Mouse (Mus musculus): ENCODE measurements at regions not wholly inside any gene's neighbourhood (a gene's known extent, or its start where the extent isn't known, plus 50 kb on each side); places are given as distances from the start of the nearest gene placed in this dataset.

GRCm38 (mm10) chr14:61753421-61753820 is 146.2 kb downstream of the Kcnrg start:
- Histone ChIP-seq H3K36me3 (replicated peaks in 1 of 2; ENCODE audit: control insufficient read depth in 1 of 2, insufficient read depth in 1 of 2, low read length in 1 of 2) (no peaks in the 10 kb centered on the region), H3K9ac (ENCODE audit: insufficient read depth, low read depth) (no peak overlapping the region), H3K9me3 (replicated peaks; ENCODE audit: low read length) (no peaks in the 10 kb centered on the region), H3K4me2 (ENCODE audit: insufficient read depth, low read depth, poor library complexity, severe bottlenecking) (no peak overlapping the region), H3K27ac (ENCODE audit: insufficient read depth, low read depth) (no peak overlapping the region), H3K4me1 (ENCODE audit: control insufficient read depth in 1 of 2, insufficient read depth in 2 of 2) (peaks cover 3 to 12% of the 10 kb centered on the region in 2 experiments; a peak in 3 of 4 replicates), H3K79me2 (replicated peaks; ENCODE audit: control insufficient read depth, extremely low read depth, insufficient read depth, poor library complexity, severe bottlenecking) (no peaks in the 10 kb centered on the region), H3K4me3 (replicated peaks in 1 of 3; ENCODE audit: low read depth in 2 of 3, low read length in 2 of 3, poor library complexity in 1 of 3) (no peak overlapping the region), H3K27me3 (replicated peaks) (no peaks in the 10 kb centered on the region)
- DNase-seq (ENCODE audit: extremely low read depth), result no peak
- TF ChIP-seq TCF12 (IDR thresholded peaks at IDR 0.05; ENCODE audit: low read depth, low read length), result no peak
- TF ChIP-seq MXI1 (IDR thresholded peaks at IDR 0.05; ENCODE audit: low read depth, low read length), result no peak
- no peak for TF ChIP-seq RAD21 (IDR thresholded peaks at IDR 0.05; ENCODE audit: low read depth, low read length)
- TF ChIP-seq EP300 (IDR thresholded peaks at IDR 0.05; ENCODE audit: low read length), result no peak
- no peak for TF ChIP-seq UBTF (IDR thresholded peaks at IDR 0.05; ENCODE audit: low read depth, low read length)
- TF ChIP-seq POLR2AphosphoS2 (IDR thresholded peaks at IDR 0.05; ENCODE audit: low read depth, low read length), result no peak
- no peak for TF ChIP-seq GABPA (IDR thresholded peaks at IDR 0.05; ENCODE audit: insufficient replicate concordance, low read depth, low read length)
- no peak for TF ChIP-seq HCFC1 (IDR thresholded peaks at IDR 0.05; ENCODE audit: low read depth, low read length)
- TF ChIP-seq SMC3 (IDR thresholded peaks at IDR 0.05; ENCODE audit: low read depth, low read length), result no peak
- no peak for TF ChIP-seq NRF1 (IDR thresholded peaks at IDR 0.05; ENCODE audit: low read depth, low read length)
- TF ChIP-seq CHD1 (IDR thresholded peaks at IDR 0.05; ENCODE audit: low read depth, low read length), result no peak
- TF ChIP-seq MEF2A (IDR thresholded peaks at IDR 0.05; ENCODE audit: borderline replicate concordance, low read depth, low read length), result no peak
- TF ChIP-seq ZKSCAN1 (IDR thresholded peaks at IDR 0.05; ENCODE audit: borderline replicate concordance, low read depth, low read length), result no peak
- TF ChIP-seq SIN3A (IDR thresholded peaks at IDR 0.05; ENCODE audit: low read length), result no peak
- no peak for TF ChIP-seq NELFE (IDR thresholded peaks at IDR 0.05; ENCODE audit: low read depth, low read length)
- TF ChIP-seq ZC3H11A (IDR thresholded peaks at IDR 0.05; ENCODE audit: low read depth, low read length), result no peak
- no peak for TF ChIP-seq ELF1 (IDR thresholded peaks at IDR 0.05; ENCODE audit: low read depth, low read length)
- dilution Hi-C loops (cut with MboI; ENCODE audit: extremely low pct_ligation_motif_present, extremely low pct_unique_long_range_greater_than_20kb, low sequenced_read_pairs) (no loop called here), in situ Hi-C loops (cut with MboI; ENCODE audit: low pct_ligation_motif_present, low pct_unique_long_range_greater_than_20kb, low sequenced_read_pairs) (no loop called here)

GRCm38 (mm10) chr14:61756651-61757050 is 149.4 kb downstream of the Kcnrg start:
- no peak overlapping the region for H3K27ac ChIP-seq (ENCODE audit: insufficient read depth, low read depth)
- no peak for DNase-seq (ENCODE audit: extremely low read depth)
- no peaks in the 10 kb centered on the region for H3K9me3 ChIP-seq (replicated peaks; ENCODE audit: low read length)
- H3K4me1 ChIP-seq (ENCODE audit: control insufficient read depth in 1 of 2, insufficient read depth in 2 of 2), result peaks cover 3 to 12% of the 10 kb centered on the region in 2 experiments; a peak in 3 of 4 replicates
- dilution Hi-C loops (cut with MboI; ENCODE audit: extremely low pct_ligation_motif_present, extremely low pct_unique_long_range_greater_than_20kb, low sequenced_read_pairs), result no loop called here
- TF ChIP-seq MYC (IDR thresholded peaks at IDR 0.05; ENCODE audit: low read depth, low read length), result no peak
- no peak for TF ChIP-seq GABPA (IDR thresholded peaks at IDR 0.05; ENCODE audit: insufficient replicate concordance, low read depth, low read length)
- TF ChIP-seq BHLHE40 (IDR thresholded peaks at IDR 0.05; ENCODE audit: low read depth, low read length), result no peak
- no peak for TF ChIP-seq CHD2 (IDR thresholded peaks at IDR 0.05; ENCODE audit: low read length)
- no peak for TF ChIP-seq MAX (IDR thresholded peaks at IDR 0.05; ENCODE audit: low read length)
- no peaks in the 10 kb centered on the region for H3K27me3 ChIP-seq (replicated peaks)
- H3K9ac ChIP-seq (ENCODE audit: insufficient read depth, low read depth), result no peak overlapping the region
- H3K4me2 ChIP-seq (ENCODE audit: insufficient read depth, low read depth, poor library complexity, severe bottlenecking), result no peak overlapping the region
- in situ Hi-C loops (cut with MboI; ENCODE audit: low pct_ligation_motif_present, low pct_unique_long_range_greater_than_20kb, low sequenced_read_pairs), result no loop called here
- no peaks in the 10 kb centered on the region for H3K36me3 ChIP-seq (replicated peaks in 1 of 2; ENCODE audit: control insufficient read depth in 1 of 2, insufficient read depth in 1 of 2, low read length in 1 of 2)
- no peaks in the 10 kb centered on the region for H3K79me2 ChIP-seq (replicated peaks; ENCODE audit: control insufficient read depth, extremely low read depth, insufficient read depth, poor library complexity, severe bottlenecking)
- H3K4me3 ChIP-seq (replicated peaks in 1 of 3; ENCODE audit: low read depth in 2 of 3, low read length in 2 of 3, poor library complexity in 1 of 3), result no peak overlapping the region

Measured in CH12.LX (cell line).